In genomic region chr7:24396832-24397231, GRCm38 (mm10) we compare ENCODE assay signal across 24 mouse cellular contexts. TPM values are rescaled to one million over a fixed set of nuclear protein-coding genes. Genes with fewer than 3 reads are reported as not detected.
DNase-seq lines count a peak whose midpoint lies in the region; ATAC-seq and TF ChIP-seq lines count a peak whose summit lies in the region.
"Had no signal": no experiment of that assay in that cellular context is flagged by ENCODE, and none has a peak within 500 bp of the region (broad histone marks: within the 10 kb centered on the region; RNA-seq: fewer than 3 reads in every experiment).

No protein-coding gene starts in this region.

- H3K9me3 ChIP-seq in embryonic facial prominence, embryonic 12.5 days: no peaks in the 10 kb centered on the region
- 0 out of 2 replicates have a peak, but pooled peaks cover 5% of the 10 kb centered on the region for H3K9me3 ChIP-seq in embryonic facial prominence, embryonic 10.5 days
- H3K9me3 ChIP-seq in stomach, embryonic 15.5 days: no peaks in the 10 kb centered on the region
- no peaks in the 10 kb centered on the region for H3K9me3 ChIP-seq in stomach, postnatal 0 days (ENCODE audit: control insufficient read depth, low read length)
- H3K9me3 ChIP-seq in liver, embryonic 11.5 days (ENCODE audit: control insufficient read depth, low read length): no peaks in the 10 kb centered on the region; the same call in 1 of the 2 replicates
- H3K9me3 ChIP-seq: hindbrain, embryonic 15.5 days; lung, embryonic 15.5 days had no signal

- no peak overlapping the region for H3K4me3 ChIP-seq in embryonic facial prominence, embryonic 12.5 days
- no peak overlapping the region for H3K4me3 ChIP-seq in embryonic facial prominence, embryonic 10.5 days
- H3K4me3 ChIP-seq in stomach, embryonic 15.5 days (replicated peaks): no peak overlapping the region
- H3K4me3 ChIP-seq in stomach, postnatal 0 days (ENCODE audit: low read depth, low read length): no peak overlapping the region
- peak overlapping the region; percentile 11; the same call in 1 of the 2 replicates for H3K4me3 ChIP-seq in liver, embryonic 11.5 days (ENCODE audit: low read depth, low read length)
- H3K4me3 ChIP-seq: hindbrain, embryonic 15.5 days; lung, embryonic 15.5 days had no signal

- H3K27ac ChIP-seq in embryonic facial prominence, embryonic 12.5 days: no peak overlapping the region
- no peak overlapping the region for H3K27ac ChIP-seq in embryonic facial prominence, embryonic 10.5 days (replicated peaks)
- 0 out of 2 replicates have a peak overlapping the region, but pooled peaks have one; percentile 21 for H3K27ac ChIP-seq in stomach, embryonic 15.5 days
- H3K27ac ChIP-seq in stomach, postnatal 0 days (replicated peaks): no peak overlapping the region
- H3K27ac ChIP-seq in liver, embryonic 11.5 days (ENCODE audit: low read depth, low read length): peak overlapping the region; percentile 76
- H3K27ac ChIP-seq: hindbrain, embryonic 15.5 days; lung, embryonic 15.5 days had no signal

- 0 out of 2 replicates have a peak overlapping the region, but pooled peaks have one; percentile 15 for H3K9ac ChIP-seq in embryonic facial prominence, embryonic 12.5 days
- H3K9ac ChIP-seq in stomach, embryonic 15.5 days: no peak overlapping the region
- H3K9ac ChIP-seq in stomach, postnatal 0 days (ENCODE audit: low read length): no peak overlapping the region
- H3K9ac ChIP-seq in liver, embryonic 11.5 days (ENCODE audit: low read depth, low read length): peak overlapping the region; percentile 60
- H3K9ac ChIP-seq: hindbrain, embryonic 15.5 days; lung, embryonic 15.5 days had no signal

- H3K4me1 ChIP-seq in embryonic facial prominence, embryonic 12.5 days: peaks cover 4% of the 10 kb centered on the region; the same call in 1 of the 2 replicates
- H3K4me1 ChIP-seq in embryonic facial prominence, embryonic 10.5 days: peaks cover 8% of the 10 kb centered on the region
- H3K4me1 ChIP-seq in stomach, embryonic 15.5 days: peaks cover 8% of the 10 kb centered on the region
- 0 out of 2 replicates have a peak, but pooled peaks cover 2% of the 10 kb centered on the region for H3K4me1 ChIP-seq in stomach, postnatal 0 days (replicated peaks; ENCODE audit: control insufficient read depth, insufficient read depth)
- peaks cover 49% of the 10 kb centered on the region for H3K4me1 ChIP-seq in liver, embryonic 11.5 days (replicated peaks; ENCODE audit: control insufficient read depth, insufficient read depth, low read length)
- H3K4me1 ChIP-seq: lung, embryonic 15.5 days had no signal

- H3K36me3 ChIP-seq in embryonic facial prominence, embryonic 12.5 days: no peaks in the 10 kb centered on the region
- H3K36me3 ChIP-seq in embryonic facial prominence, embryonic 10.5 days (replicated peaks): peaks cover 9% of the 10 kb centered on the region
- no peaks in the 10 kb centered on the region for H3K36me3 ChIP-seq in stomach, embryonic 15.5 days
- no peaks in the 10 kb centered on the region for H3K36me3 ChIP-seq in stomach, postnatal 0 days (ENCODE audit: control insufficient read depth, insufficient read depth, low read length)
- H3K36me3 ChIP-seq in liver, embryonic 11.5 days (ENCODE audit: control insufficient read depth, insufficient read depth, low read length): peaks cover 3% of the 10 kb centered on the region; the same call in 1 of the 2 replicates
- H3K36me3 ChIP-seq: hindbrain, embryonic 15.5 days; lung, embryonic 15.5 days had no signal

- DNase-seq in embryonic facial prominence, embryonic 10.5 days (ENCODE audit: low spot score): no peak
- no peak for DNase-seq in stomach, postnatal 0 days (ENCODE audit: low spot score)
- no peak for DNase-seq in liver, embryonic 11.5 days (ENCODE audit: low spot score)
- DNase-seq in left cerebral cortex, adult 9 months (ENCODE audit: low spot score in 2 of 2): no peak
- DNase-seq in frontal cortex, postnatal 25 days (ENCODE audit: low spot score in 2 of 2): no peak
- DNase-seq: adrenal gland, adult 8-10 months; cerebellum, adult 18-20 months; gastrocnemius, postnatal 36 days; heart, postnatal 14 days; kidney, adult 18-20 months; kidney, postnatal 4 days; thymus, adult 2 months had no signal

- TF ChIP-seq CTCF in stomach, postnatal 0 days (IDR thresholded peaks at IDR 0.05; ENCODE audit: low read depth): no peak

- no peaks in the 10 kb centered on the region for H3K27me3 ChIP-seq in embryonic facial prominence, embryonic 12.5 days
- H3K27me3 ChIP-seq in embryonic facial prominence, embryonic 10.5 days (replicated peaks; ENCODE audit: low read depth, poor library complexity, severe bottlenecking): no peaks in the 10 kb centered on the region
- no peaks in the 10 kb centered on the region for H3K27me3 ChIP-seq in stomach, embryonic 15.5 days (replicated peaks)
- H3K27me3 ChIP-seq in stomach, postnatal 0 days (ENCODE audit: control insufficient read depth, insufficient read depth, low read length): no peaks in the 10 kb centered on the region
- H3K27me3 ChIP-seq in liver, embryonic 11.5 days (replicated peaks; ENCODE audit: control insufficient read depth, insufficient read depth, low read length): no peaks in the 10 kb centered on the region
- H3K27me3 ChIP-seq: hindbrain, embryonic 15.5 days; lung, embryonic 15.5 days had no signal

- TF ChIP-seq EP300 in stomach, postnatal 0 days (optimal IDR thresholded peaks at IDR 0.05): no peak

- 78% methylated on average over 11 of the region's 11 CpGs for WGBS in embryonic facial prominence, embryonic 12.5 days
- WGBS in embryonic facial prominence, embryonic 10.5 days: 82% methylated on average over 11 of the region's 11 CpGs
- WGBS in stomach, embryonic 15.5 days: 60% methylated on average over 11 of the region's 11 CpGs
- WGBS in stomach, postnatal 0 days: 54% methylated on average over 11 of the region's 11 CpGs
- 53% methylated on average over 11 of the region's 11 CpGs for WGBS in liver, embryonic 11.5 days

- no peak for ATAC-seq in embryonic facial prominence, embryonic 12.5 days (ENCODE audit: insufficient number of reproducible peaks, insufficient read depth, low FRiP score, low TSS enrichment)
- ATAC-seq in stomach, embryonic 15.5 days (ENCODE audit: insufficient read depth, low FRiP score, low read depth): no peak
- no peak for ATAC-seq in stomach, postnatal 0 days (ENCODE audit: low FRiP score, low TSS enrichment)
- ATAC-seq in liver, embryonic 11.5 days (replicated peaks; ENCODE audit: low FRiP score): peak; percentile 22
- peak; percentile 36 for ATAC-seq in megakaryocyte-erythroid progenitor cell, adult 5-6 weeks (replicated peaks; ENCODE audit: low FRiP score, low TSS enrichment, poor library complexity, severe bottlenecking)

- H3K4me2 ChIP-seq in embryonic facial prominence, embryonic 12.5 days (replicated peaks): no peak overlapping the region
- H3K4me2 ChIP-seq in stomach, embryonic 15.5 days: no peak overlapping the region
- H3K4me2 ChIP-seq in stomach, postnatal 0 days (replicated peaks; ENCODE audit: low read depth): no peak overlapping the region
- H3K4me2 ChIP-seq in liver, embryonic 11.5 days: peak overlapping the region; percentile 50
- H3K4me2 ChIP-seq: hindbrain, embryonic 15.5 days; lung, embryonic 15.5 days had no signal

RNA-seq across cellular contexts. Expression of gene Smg9, which starts 2.6 kb away (rescaled TPM):
- 23.6 and 26.0 TPM in 2 replicates for polyA plus RNA-seq in embryonic facial prominence, embryonic 12.5 days (2016; fragmentation: Nextera tagmentation; extraction: Ambion mirVana)
- polyA plus RNA-seq in embryonic facial prominence, embryonic 10.5 days (2016; fragmentation: Nextera tagmentation; extraction: Ambion mirVana): 25.8 and 26.3 TPM in 2 replicates
- 20.9 and 23.7 TPM in 2 replicates for polyA plus RNA-seq in stomach, embryonic 15.5 days (2015; fragmentation: Nextera tagmentation; extraction: Ambion mirVana)
- 14.1 and 14.4 TPM in 2 replicates for polyA plus RNA-seq in stomach, postnatal 0 days (2015; fragmentation: Nextera tagmentation; extraction: Ambion mirVana)
- polyA plus RNA-seq in liver, embryonic 11.5 days (2014; fragmentation: Nextera tagmentation; extraction: Ambion mirVana): 30.2 and 34.8 TPM in 2 replicates
- total RNA-seq in megakaryocyte-erythroid progenitor cell, adult 5-6 weeks (2014; fragmentation: Nextera tagmentation): 32.7 and 41.2 TPM in 2 replicates
- total RNA-seq in megakaryocyte-erythroid progenitor cell, adult 5-6 weeks (2017): 11.2 and 26.3 TPM in 2 replicates

RNA-seq across cellular contexts. Expression of gene Kcnn4, which starts 26.8 kb away (rescaled TPM):
- polyA plus RNA-seq in embryonic facial prominence, embryonic 12.5 days (2016; fragmentation: Nextera tagmentation; extraction: Ambion mirVana): 2.0 and 2.7 TPM in 2 replicates
- 3.0 and 3.5 TPM in 2 replicates for polyA plus RNA-seq in embryonic facial prominence, embryonic 10.5 days (2016; fragmentation: Nextera tagmentation; extraction: Ambion mirVana)
- polyA plus RNA-seq in stomach, embryonic 15.5 days (2015; fragmentation: Nextera tagmentation; extraction: Ambion mirVana): 7.1 and 14.4 TPM in 2 replicates
- polyA plus RNA-seq in stomach, postnatal 0 days (2015; fragmentation: Nextera tagmentation; extraction: Ambion mirVana): 15.5 and 17.0 TPM in 2 replicates
- polyA plus RNA-seq in liver, embryonic 11.5 days (2014; fragmentation: Nextera tagmentation; extraction: Ambion mirVana): 119 and 123 TPM in 2 replicates
- 120 and 147 TPM in 2 replicates for total RNA-seq in megakaryocyte-erythroid progenitor cell, adult 5-6 weeks (2014; fragmentation: Nextera tagmentation)
- 121 and 155 TPM in 2 replicates for total RNA-seq in megakaryocyte-erythroid progenitor cell, adult 5-6 weeks (2017)

RNA-seq across cellular contexts. Expression of gene Lypd5, which starts 47.8 kb away (rescaled TPM):
- polyA plus RNA-seq in embryonic facial prominence, embryonic 12.5 days (2016; fragmentation: Nextera tagmentation; extraction: Ambion mirVana): not detected in 2 replicates
- polyA plus RNA-seq in embryonic facial prominence, embryonic 10.5 days (2016; fragmentation: Nextera tagmentation; extraction: Ambion mirVana): not detected in 2 replicates
- 0.26 and 3.0 TPM in 2 replicates for polyA plus RNA-seq in stomach, embryonic 15.5 days (2015; fragmentation: Nextera tagmentation; extraction: Ambion mirVana)
- 196 and 201 TPM in 2 replicates for polyA plus RNA-seq in stomach, postnatal 0 days (2015; fragmentation: Nextera tagmentation; extraction: Ambion mirVana)
- not detected in 2 replicates for polyA plus RNA-seq in liver, embryonic 11.5 days (2014; fragmentation: Nextera tagmentation; extraction: Ambion mirVana)
- total RNA-seq in megakaryocyte-erythroid progenitor cell, adult 5-6 weeks (2014; fragmentation: Nextera tagmentation): not detected in 2 replicates
- not detected in 2 replicates for total RNA-seq in megakaryocyte-erythroid progenitor cell, adult 5-6 weeks (2017)
- total RNA-seq: adrenal gland, adult 8-10 months; gastrocnemius, postnatal 36 days; heart, postnatal 14 days; layer of hippocampus, postnatal 25 days had no signal
- polyA plus RNA-seq: embryonic facial prominence, embryonic 11.5 days; forebrain, embryonic 11.5 days; hindbrain, embryonic 15.5 days; limb, embryonic 11.5 days; lung, embryonic 15.5 days; neural tube, embryonic 14.5 days; urinary bladder, adult 2 months had no signal

RNA-seq across cellular contexts. Expression of gene Irgc1, which starts 55.3 kb away (rescaled TPM):
- not detected in 2 replicates for polyA plus RNA-seq in embryonic facial prominence, embryonic 12.5 days (2016; fragmentation: Nextera tagmentation; extraction: Ambion mirVana)
- polyA plus RNA-seq in embryonic facial prominence, embryonic 10.5 days (2016; fragmentation: Nextera tagmentation; extraction: Ambion mirVana): not detected in 2 replicates
- polyA plus RNA-seq in stomach, embryonic 15.5 days (2015; fragmentation: Nextera tagmentation; extraction: Ambion mirVana): not detected in 2 replicates
- polyA plus RNA-seq in stomach, postnatal 0 days (2015; fragmentation: Nextera tagmentation; extraction: Ambion mirVana): 0.05 and 0.10 TPM in 2 replicates
- polyA plus RNA-seq in liver, embryonic 11.5 days (2014; fragmentation: Nextera tagmentation; extraction: Ambion mirVana): not detected in 2 replicates
- total RNA-seq in megakaryocyte-erythroid progenitor cell, adult 5-6 weeks (2014; fragmentation: Nextera tagmentation): not detected in 2 replicates
- total RNA-seq in megakaryocyte-erythroid progenitor cell, adult 5-6 weeks (2017): not detected in 2 replicates
- total RNA-seq: adrenal gland, adult 8-10 months; gastrocnemius, postnatal 36 days; heart, postnatal 14 days; layer of hippocampus, postnatal 25 days had no signal
- polyA plus RNA-seq: brain, embryonic 14.5 days; embryonic facial prominence, embryonic 11.5 days; forebrain, embryonic 11.5 days; hindbrain, embryonic 15.5 days; limb, embryonic 11.5 days; lung, embryonic 15.5 days; neural tube, embryonic 14.5 days had no signal

Comparison
In these comparisons a context has a peak if more than half of its experiments do, and no peak if none do; other contexts are left out.
1. H3K27ac ChIP-seq: peak in stomach, embryonic 15.5 days (single experiment) and liver, embryonic 11.5 days (single experiment); none in embryonic facial prominence, embryonic 12.5 days (single experiment), embryonic facial prominence, embryonic 10.5 days (single experiment) and stomach, postnatal 0 days (single experiment).
2. RNA of gene Lypd5, which starts 47.8 kb away (polyA plus RNA-seq): 196 to 201 TPM in stomach, postnatal 0 days; 0.26 to 3.0 TPM in stomach, embryonic 15.5 days, not detected in embryonic facial prominence, embryonic 12.5 days, not detected in embryonic facial prominence, embryonic 10.5 days and not detected in liver, embryonic 11.5 days; every median in the first group is over 10 times any median in the second.
3. ATAC-seq: peak in liver, embryonic 11.5 days (single experiment) and megakaryocyte-erythroid progenitor cell, adult 5-6 weeks (single experiment); none in embryonic facial prominence, embryonic 12.5 days (single experiment), stomach, embryonic 15.5 days (single experiment) and stomach, postnatal 0 days (single experiment).
4. H3K9ac ChIP-seq: peak in embryonic facial prominence, embryonic 12.5 days (single experiment) and liver, embryonic 11.5 days (single experiment); none in stomach, embryonic 15.5 days (single experiment) and stomach, postnatal 0 days (single experiment).